Mouse (Mus musculus) retina, postnatal 7 days (tissue): ENCODE measurements around the gene Rrp8.

Experiments
- DNase-seq: peaks from one replicate; pipeline ENCODE4 v3.0.0-alpha.2; 2012; ENCODE audit warnings: low read depth, low spot score

The Rrp8 gene

GRCm38 (mm10) chr7:105703816-105704215, 33.4 kb downstream of the Rrp8 start:
- no peak for DNase-seq

DNA sequence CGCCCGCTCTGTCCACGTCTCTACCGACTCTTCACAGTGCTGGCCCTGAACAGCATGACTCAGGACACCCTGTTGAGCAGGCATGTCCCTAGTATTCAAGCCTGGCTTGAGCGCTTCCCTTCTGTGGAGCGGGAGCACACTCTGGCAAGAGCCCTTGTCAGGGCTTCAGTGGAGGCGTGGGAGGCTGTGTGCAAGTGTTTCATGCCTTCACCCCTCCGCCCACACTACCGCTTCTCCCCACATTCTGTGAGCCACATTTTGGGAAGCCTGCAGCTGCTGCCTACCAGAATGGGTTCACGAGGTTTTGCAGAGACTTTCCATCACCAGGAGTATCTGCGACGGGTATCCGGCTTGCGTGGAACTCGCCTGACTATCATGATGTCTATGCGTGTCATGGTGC, 34.0 kb downstream of the Rrp8 start:
- no peak for DNase-seq

GRCm38 (mm10) chr7:105690875-105691274, 46.3 kb downstream of the Rrp8 start:
- DNase-seq: no peak

DNA sequence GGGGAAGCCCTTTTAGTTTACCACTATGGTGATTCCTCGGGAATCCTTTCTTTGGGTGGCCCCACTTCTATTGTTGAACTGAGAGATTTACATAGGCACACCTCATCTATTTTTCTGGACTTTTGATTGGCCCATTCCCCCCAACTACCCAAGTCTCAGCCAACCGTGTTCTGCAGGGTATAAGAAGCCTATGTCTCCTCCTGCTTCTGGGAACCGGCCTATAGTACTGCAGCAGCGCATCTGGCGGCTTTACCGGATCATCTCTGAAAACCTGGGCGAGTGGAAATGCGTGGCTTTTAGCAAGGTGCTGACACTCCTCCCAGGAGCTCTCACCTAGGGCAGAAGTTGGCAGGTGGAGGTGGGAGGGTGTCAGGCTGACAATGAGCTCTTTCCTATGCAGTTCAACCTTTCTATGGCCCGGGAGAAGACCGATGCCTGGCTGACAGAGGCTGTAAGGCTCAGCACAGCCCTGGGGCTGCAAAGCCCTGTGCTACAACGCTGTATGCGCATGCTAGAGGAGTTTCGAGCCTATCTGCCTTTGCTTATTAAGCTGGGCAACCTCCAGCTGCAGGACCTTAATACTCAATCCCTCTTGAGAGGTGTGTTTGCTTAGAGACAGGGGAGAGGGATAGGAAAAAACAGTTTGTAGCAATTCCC, 51.5 kb downstream of the Rrp8 start:
- no peak for DNase-seq
